Mouse (Mus musculus): Measurements from ENCODE around the gene Uso1.

The Uso1 gene

DNA sequence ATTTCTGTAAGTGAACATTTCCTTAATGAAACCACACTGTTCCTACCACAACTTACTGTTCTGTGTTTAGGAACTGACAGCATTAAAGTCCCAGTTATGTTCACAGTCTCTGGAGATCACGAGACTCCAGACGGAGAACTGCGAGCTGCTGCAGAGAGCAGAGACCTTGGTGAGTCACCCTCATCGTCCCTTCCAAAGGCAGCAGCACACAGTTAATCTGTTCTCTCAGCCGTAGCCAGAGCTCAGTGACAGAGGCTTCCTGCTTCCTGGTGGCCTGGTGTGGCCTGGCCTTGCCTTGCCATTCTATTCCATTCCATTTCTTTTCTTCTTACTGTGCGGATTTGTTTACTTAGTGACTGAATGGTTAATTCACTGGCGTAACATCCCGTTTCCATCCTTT is 60.5 kb downstream of the Uso1 start:
- peaks cover 14% of the 10 kb centered on the region for H3K36me3 ChIP-seq (ENCODE audit: control insufficient read depth, insufficient read depth, low read length, poor library complexity, severe bottlenecking)
- DNase-seq (ENCODE audit: low read depth, low spot score), result no peak
- no peaks in the 10 kb centered on the region for H3K27me3 ChIP-seq (ENCODE audit: control insufficient read depth, insufficient read depth, low read length, poor library complexity, severe bottlenecking)

DNA sequence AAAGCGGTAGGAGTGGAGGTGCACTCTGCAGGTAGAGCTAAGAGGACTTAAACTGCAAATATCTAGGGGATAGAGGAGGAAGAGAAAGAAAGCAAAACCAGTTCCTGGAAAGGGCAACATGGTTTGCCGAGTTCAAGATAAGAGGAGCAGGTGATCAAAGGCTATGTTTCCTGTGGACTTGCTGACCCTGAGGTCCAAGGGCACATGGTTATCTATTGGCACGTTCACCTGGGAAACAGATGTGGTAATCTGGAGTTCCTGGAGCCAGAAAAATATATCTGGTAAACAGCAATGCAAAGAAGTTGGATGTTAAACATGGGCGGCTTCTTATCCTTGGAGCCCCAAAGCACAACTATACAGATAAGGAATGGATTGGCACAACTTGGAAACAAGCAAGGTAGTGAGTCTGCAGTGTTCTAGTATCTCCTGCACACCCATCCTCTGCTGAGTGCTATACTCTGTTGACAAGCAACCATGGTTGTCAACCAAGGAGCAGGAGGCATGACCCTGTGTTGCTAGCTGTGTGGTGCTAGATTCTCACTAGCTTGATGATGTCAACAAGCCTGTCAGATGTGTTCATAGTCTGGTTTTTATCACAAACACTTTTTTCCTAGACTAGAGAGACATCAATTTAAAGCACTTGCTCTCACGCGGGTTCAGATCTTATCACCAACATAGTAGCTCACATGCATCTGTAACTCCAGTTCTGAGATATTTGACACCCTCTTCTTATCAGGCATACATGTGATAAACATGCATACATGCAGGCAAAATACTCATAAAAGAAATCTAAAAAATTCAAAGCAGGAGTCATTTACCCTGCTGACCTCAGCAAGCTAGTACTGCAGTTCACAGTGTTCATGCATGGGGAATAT is 66.7 kb downstream of the Uso1 start:
- DNase-seq (ENCODE audit: low read depth, low spot score), result no peak
- no peaks in the 10 kb centered on the region for H3K27me3 ChIP-seq (ENCODE audit: control insufficient read depth, insufficient read depth, low read length, poor library complexity, severe bottlenecking)
- H3K36me3 ChIP-seq (ENCODE audit: control insufficient read depth, insufficient read depth, low read length, poor library complexity, severe bottlenecking), result peaks cover 4% of the 10 kb centered on the region

DNA sequence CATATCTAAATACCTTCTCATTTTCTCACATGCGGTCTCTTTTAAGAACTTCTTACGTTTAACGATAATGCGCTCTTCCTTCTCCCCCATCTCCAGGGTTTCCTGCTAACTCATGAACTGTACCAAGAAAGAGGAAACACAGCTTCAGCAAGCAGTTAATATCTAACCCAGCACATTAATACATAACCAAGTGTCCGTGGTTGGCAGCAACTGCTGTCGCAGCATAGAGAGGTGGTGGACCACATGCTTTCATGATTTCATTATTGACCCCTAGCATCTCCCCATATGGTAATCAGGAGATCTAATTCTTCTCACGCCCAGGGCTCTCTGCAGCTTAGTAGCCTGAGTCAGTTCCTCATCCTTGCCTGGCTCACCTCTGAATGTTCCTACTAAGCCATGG is 67.4 kb downstream of the Uso1 start:
- peaks cover 4% of the 10 kb centered on the region for H3K36me3 ChIP-seq (ENCODE audit: control insufficient read depth, insufficient read depth, low read length, poor library complexity, severe bottlenecking)
- DNase-seq (ENCODE audit: low read depth, low spot score), result no peak
- no peaks in the 10 kb centered on the region for H3K27me3 ChIP-seq (ENCODE audit: control insufficient read depth, insufficient read depth, low read length, poor library complexity, severe bottlenecking)

DNA sequence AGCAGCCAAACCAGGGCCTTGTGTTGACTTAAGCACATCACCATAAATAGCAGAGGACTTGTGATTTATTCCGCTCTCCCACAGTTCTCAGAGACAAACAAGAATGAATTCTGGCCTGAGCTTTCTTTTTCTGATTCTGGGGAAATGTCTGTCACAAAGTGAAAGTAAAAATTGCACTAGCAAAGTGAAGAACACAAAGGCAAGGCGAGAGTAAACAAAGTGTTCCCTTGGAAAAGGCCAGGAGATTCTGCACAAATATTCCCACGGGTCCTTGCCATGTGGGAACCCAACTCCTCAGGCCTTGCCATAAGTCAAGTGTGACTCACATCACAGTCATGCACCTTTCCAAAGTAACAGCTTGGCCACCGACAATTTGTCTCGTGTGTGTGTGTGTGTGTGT is 68.0 kb downstream of the Uso1 start:
- H3K27me3 ChIP-seq (ENCODE audit: control insufficient read depth, insufficient read depth, low read length, poor library complexity, severe bottlenecking), result no peaks in the 10 kb centered on the region
- DNase-seq (ENCODE audit: low read depth, low spot score), result no peak
- H3K36me3 ChIP-seq (ENCODE audit: control insufficient read depth, insufficient read depth, low read length, poor library complexity, severe bottlenecking), result peaks cover 4% of the 10 kb centered on the region

DNA sequence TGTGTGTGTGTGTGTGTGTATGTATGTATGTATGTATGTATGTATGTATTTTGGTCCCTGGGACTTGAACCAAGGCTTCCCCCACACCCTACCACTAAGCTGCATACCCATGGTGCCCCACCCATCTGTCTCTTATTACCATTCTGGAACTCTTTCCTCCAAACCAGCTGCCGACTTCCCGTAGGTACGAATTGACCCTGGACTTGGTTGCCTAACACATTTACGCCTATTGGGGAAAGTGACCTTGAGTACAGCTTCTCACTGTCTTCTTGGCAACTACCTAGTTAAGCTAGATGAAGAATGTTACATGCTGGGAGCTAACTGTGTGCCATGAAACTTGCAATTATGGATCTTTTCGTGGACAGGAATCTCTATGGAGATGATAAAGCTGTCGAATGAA is 68.4 kb downstream of the Uso1 start:
- no peak for DNase-seq (ENCODE audit: low read depth, low spot score)
- H3K27me3 ChIP-seq (ENCODE audit: control insufficient read depth, insufficient read depth, low read length, poor library complexity, severe bottlenecking), result no peaks in the 10 kb centered on the region
- peaks cover 4% of the 10 kb centered on the region; the same call in 1 of the 2 replicates for H3K36me3 ChIP-seq (ENCODE audit: control insufficient read depth, insufficient read depth, low read length, poor library complexity, severe bottlenecking)

DNA sequence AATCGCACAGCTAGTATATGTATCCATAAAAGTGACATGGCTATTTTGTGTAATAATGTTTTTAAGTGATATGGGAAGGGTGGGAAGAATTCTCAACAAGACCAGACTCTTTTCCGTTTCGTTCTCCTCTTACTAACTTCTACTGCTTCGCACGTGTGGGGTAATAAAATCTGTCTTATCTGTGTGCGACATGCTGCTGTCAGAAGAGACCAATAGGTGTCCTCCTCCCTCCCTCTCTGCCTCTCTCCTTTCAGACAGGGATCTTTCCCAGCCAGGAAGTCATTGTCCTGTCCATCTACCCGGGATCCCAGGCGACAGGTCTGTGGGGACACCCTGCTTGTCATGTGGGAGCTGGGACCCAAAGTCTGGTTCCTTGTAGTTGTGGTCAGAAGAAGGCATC is 72.5 kb downstream of the Uso1 start:
- peaks cover 2% of the 10 kb centered on the region; the same call in 1 of the 2 replicates for H3K36me3 ChIP-seq (ENCODE audit: control insufficient read depth, insufficient read depth, low read length, poor library complexity, severe bottlenecking)
- H3K27me3 ChIP-seq (ENCODE audit: control insufficient read depth, insufficient read depth, low read length, poor library complexity, severe bottlenecking), result no peaks in the 10 kb centered on the region
- DNase-seq (ENCODE audit: low read depth, low spot score), result no peak

DNA sequence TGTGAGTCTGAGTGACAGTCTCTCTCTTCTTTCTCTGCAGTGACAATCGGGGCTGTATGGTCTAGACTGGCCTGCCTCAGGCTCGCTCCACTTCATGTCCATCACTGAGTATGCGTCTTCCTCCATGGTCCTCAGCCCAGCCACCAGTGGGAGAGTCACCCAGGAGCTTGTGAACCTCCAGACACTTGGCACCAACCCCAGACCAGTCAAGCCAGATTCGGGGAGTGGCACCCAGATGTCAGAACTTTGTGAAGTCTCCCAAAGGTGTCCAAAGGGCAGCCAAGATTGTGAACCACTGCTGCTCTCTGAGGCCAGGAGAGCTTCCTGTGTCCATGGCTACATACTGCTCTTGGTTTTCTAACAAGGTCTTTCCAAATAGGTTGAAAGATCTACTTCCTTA is 74.5 kb downstream of the Uso1 start:
- Histone ChIP-seq H3K27me3 (ENCODE audit: control insufficient read depth, insufficient read depth, low read length, poor library complexity, severe bottlenecking) (no peaks in the 10 kb centered on the region), H3K36me3 (ENCODE audit: control insufficient read depth, insufficient read depth, low read length, poor library complexity, severe bottlenecking) (no peaks in the 10 kb centered on the region)
- no peak for DNase-seq (ENCODE audit: low read depth, low spot score)

DNA sequence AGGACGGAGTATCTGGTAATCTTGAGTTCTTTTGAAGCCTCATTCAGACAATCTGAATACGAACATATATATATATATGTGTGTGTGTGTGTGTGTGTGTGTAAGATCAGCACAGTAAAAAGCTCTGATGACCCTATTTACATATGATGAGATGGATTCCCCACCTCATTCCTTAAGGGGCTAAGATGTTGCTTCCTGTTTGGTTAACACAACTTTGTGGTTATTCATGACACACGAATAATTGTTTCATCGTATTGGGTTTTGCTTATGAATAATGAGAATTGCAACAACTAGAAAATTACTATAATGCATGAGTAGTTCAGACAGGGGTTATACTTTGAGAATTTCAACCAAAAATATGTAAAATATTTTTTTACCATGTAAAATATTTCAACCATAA is 77.6 kb downstream of the Uso1 start, which contains the start of gene U90926:
TSS of gene U90926 (minus strand) at position 101 of the 400 bp plus-strand sequence.
- H3K36me3 ChIP-seq (ENCODE audit: control insufficient read depth, insufficient read depth, low read length, poor library complexity, severe bottlenecking), result no peaks in the 10 kb centered on the region
- DNase-seq (ENCODE audit: low read depth, low spot score), result no peak
- no peaks in the 10 kb centered on the region for H3K27me3 ChIP-seq (ENCODE audit: control insufficient read depth, insufficient read depth, low read length, poor library complexity, severe bottlenecking)

DNA sequence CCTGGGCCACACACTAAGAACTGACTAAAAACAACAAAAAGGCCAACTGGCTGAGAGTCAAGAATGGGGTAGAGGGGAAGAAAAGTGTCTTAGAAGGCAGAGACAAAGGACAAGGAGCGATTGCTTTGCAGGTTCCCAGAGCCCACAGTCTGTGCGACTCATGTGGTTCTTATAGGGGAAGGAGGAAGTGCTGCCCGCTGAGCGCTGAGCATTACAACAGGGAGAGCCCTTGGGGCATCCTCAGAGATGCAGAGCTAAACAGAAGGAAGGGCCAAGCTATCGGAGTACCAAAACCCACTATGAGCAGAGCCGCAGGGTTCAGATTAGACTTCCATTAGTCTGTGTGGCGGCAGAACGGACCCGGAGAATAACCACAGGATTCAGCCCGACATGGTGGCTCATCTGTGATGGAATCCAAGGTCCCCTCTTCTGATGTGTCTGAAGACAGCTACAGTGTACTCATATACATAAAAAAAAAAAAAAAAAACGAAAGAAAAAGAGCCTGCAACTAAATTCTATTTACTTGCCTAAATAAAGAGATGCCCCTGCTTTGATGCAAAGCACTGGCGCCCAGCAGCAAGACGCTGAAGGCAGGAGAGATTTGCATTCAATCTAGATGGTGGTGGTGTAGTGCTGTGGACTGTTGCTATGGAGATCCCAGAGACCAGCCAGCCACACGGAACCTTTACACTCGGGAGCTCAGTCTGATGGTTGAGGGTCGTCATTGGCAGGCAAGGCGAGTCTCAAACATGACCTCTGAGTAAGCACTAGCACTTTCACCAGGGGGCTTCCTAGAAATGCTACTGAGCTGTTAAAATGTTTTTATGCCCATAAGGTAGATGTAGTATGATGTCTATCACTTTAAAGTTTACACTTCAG is 81.4 kb downstream of the Uso1 start:
- no peaks in the 10 kb centered on the region for H3K36me3 ChIP-seq (ENCODE audit: control insufficient read depth, insufficient read depth, low read length, poor library complexity, severe bottlenecking)
- H3K27me3 ChIP-seq (ENCODE audit: control insufficient read depth, insufficient read depth, low read length, poor library complexity, severe bottlenecking), result no peaks in the 10 kb centered on the region
- no peak for DNase-seq (ENCODE audit: low read depth, low spot score)

DNA sequence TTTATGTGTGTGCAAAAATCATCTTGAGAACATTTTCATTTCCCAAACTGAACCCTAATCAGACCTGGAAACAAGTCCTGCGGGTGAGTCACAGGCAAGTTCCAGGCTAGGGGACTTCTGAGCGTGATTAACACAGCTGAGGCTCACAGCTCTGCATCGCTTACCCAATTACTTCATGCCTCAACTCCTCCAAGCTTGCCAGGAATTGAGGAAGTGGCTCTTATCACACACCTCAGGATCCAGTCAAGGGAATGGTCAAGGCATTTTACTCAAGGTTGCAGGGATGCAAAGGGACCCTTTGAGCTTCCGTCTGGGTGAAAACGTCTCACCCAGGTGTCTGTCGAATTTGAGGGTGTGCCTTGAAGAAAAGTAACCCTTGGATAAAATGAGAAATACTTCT is 82.1 kb downstream of the Uso1 start:
- Histone ChIP-seq H3K36me3 (ENCODE audit: control insufficient read depth, insufficient read depth, low read length, poor library complexity, severe bottlenecking) (no peaks in the 10 kb centered on the region), H3K27me3 (ENCODE audit: control insufficient read depth, insufficient read depth, low read length, poor library complexity, severe bottlenecking) (no peaks in the 10 kb centered on the region)
- DNase-seq (ENCODE audit: low read depth, low spot score), result no peak

DNA sequence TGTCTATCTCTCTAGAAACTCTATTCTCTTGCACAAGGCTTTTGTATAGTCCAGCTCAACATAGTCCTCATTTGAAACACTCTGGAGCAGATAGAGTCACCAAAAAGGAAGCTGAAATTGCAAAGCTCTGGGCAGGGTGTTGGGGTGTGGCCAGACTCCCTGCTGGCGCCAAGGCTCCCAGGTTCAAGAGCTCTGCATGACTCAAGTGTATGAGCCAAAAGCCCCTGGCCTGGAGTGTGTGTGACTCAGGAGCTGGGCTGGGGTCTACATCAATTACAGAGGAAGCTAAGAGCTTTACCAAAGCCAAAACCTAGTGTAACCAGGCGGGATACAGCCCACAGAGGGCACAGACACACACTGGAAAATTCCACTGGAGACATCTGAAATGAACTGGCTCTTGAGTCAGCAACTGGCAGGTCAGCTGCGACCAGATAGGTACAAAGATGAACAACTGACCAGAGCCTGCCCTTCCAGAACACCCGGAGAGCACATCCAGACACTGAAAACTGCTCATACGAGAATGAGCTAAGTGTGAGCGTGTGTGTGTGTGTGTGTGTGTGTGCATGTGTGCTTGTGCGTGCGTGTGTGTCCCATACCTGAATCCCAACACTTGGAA is 82.7 kb downstream of the Uso1 start:
- Histone ChIP-seq H3K36me3 (ENCODE audit: control insufficient read depth, insufficient read depth, low read length, poor library complexity, severe bottlenecking) (no peaks in the 10 kb centered on the region), H3K27me3 (ENCODE audit: control insufficient read depth, insufficient read depth, low read length, poor library complexity, severe bottlenecking) (no peaks in the 10 kb centered on the region)
- no peak for DNase-seq (ENCODE audit: low read depth, low spot score)

DNA sequence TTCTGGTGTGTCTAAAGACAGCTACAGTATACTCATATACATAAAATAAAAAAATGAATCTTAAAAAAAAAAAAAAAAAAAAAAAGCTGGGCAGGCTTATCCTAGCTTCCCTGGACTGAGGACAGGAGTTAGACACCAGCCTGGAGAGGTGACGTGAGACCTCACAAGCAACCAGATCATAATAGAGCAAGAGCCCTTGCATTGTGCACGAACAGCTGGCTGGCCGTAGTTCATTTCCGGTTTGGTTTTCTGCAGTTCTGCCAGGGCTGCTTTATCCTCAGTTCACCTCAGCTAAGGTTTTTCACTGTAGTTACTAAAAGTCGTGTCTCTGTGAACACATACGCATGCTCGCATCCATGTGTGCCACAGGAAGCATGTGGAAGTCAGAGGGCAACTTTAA is 90.0 kb downstream of the Uso1 start:
- no peak for DNase-seq (ENCODE audit: low read depth, low spot score)
- H3K27me3 ChIP-seq (ENCODE audit: control insufficient read depth, insufficient read depth, low read length, poor library complexity, severe bottlenecking), result no peaks in the 10 kb centered on the region
- H3K36me3 ChIP-seq (ENCODE audit: control insufficient read depth, insufficient read depth, low read length, poor library complexity, severe bottlenecking), result no peaks in the 10 kb centered on the region

DNA sequence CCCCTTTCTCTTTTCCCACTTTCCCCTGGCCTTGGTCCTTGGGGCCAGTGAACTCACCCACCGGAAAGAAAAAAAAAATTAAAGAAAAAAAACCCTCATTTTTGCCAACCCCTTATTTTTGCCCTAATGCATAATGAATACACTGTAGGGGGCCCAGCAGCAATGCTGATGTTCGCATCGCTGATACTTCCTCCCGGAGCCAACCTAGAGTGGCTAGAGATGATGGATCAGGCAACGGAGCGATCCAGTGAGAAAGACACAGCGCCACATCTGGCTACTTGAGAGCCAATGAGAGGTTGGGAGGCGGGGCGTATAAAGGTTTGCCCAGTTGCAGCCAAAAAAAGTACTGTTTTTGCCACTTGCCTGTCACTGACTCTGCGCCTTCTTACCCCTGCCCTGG is 91.0 kb downstream of the Uso1 start:
- no peak for DNase-seq (ENCODE audit: low read depth, low spot score)
- Histone ChIP-seq H3K27me3 (ENCODE audit: control insufficient read depth, insufficient read depth, low read length, poor library complexity, severe bottlenecking) (no peaks in the 10 kb centered on the region), H3K36me3 (ENCODE audit: control insufficient read depth, insufficient read depth, low read length, poor library complexity, severe bottlenecking) (no peaks in the 10 kb centered on the region)

DNA sequence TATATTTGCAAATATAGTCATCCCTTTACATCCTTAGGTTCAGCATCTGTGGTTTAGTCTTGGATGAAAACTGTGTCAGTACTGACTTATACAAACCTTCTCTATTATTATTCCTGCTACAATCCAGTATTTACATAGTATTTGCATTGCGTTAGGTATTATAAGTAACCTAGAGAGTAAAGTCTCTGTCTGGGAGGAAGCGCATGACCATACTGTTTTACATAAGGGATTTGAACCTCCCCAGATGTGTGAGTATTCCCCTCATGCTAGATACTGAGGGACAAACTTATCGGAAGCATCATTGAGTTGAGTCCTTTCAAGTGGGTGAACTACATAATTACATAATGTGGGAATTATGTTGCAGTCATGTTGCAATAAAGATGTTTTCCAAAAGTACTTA is 91.8 kb downstream of the Uso1 start:
- no peak for DNase-seq (ENCODE audit: low read depth, low spot score)
- Histone ChIP-seq H3K36me3 (ENCODE audit: control insufficient read depth, insufficient read depth, low read length, poor library complexity, severe bottlenecking) (no peaks in the 10 kb centered on the region), H3K27me3 (ENCODE audit: control insufficient read depth, insufficient read depth, low read length, poor library complexity, severe bottlenecking) (no peaks in the 10 kb centered on the region)

DNA sequence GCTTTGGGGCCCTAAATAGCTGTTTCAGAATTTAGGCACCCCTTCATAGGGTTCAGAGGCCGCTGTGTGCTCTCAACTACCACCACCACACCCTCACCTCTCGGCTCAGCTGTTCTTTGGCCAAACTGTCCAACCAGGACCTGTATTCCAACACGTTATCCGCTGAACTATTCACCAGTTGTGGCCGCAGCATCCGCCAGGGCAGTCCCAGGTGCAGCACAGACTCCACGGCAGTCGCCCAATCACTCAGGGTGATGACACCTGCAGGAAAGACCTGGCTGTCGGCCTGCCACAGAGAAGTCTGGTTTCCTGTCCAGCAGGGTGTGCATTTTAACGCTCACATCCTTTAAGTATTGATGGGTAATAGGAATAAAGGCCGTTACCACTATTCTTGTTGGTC is 92.6 kb downstream of the Uso1 start:
- H3K27me3 ChIP-seq (ENCODE audit: control insufficient read depth, insufficient read depth, low read length, poor library complexity, severe bottlenecking), result no peaks in the 10 kb centered on the region
- no peaks in the 10 kb centered on the region for H3K36me3 ChIP-seq (ENCODE audit: control insufficient read depth, insufficient read depth, low read length, poor library complexity, severe bottlenecking)
- DNase-seq (ENCODE audit: low read depth, low spot score), result no peak

All from splenic B cell, adult 2 months (primary cell).